Mouse (Mus musculus): ENCODE data around the gene Gm28891. TPM values are rescaled to one million over a fixed set of nuclear protein-coding genes. Genes with fewer than 3 reads are reported as not detected.
"Not testable (repeated sequence)": the region's sequence is repeated elsewhere in the genome, so short reads cannot be mapped to it uniquely, and the experiment has no call there.

Gene Gm28891
- not detected for total RNA-seq (2021)
- long read RNA-seq, experiment 1 = 0 reads
- long read RNA-seq, experiment 2 = 0 reads

GRCm38 (mm10) chrY:60240902-60241301, at the start of gene Gm28891:
Gm28891 (plus strand) TSS chrY:60241202.
- not testable (repeated sequence) for DNase-seq (ENCODE audit: low spot score in 2 of 2)
